Mouse (Mus musculus): Measurements from ENCODE around the gene Ocrl.

The Ocrl gene

GRCm38 (mm10) chrX:47912306-47912792 is at the start of gene Ocrl:
Gene Ocrl, plus strand, starts transcription at chrX:47912387.
- DNase-seq (ENCODE audit: low read depth, low spot score) = peak; percentile 36

DNA sequence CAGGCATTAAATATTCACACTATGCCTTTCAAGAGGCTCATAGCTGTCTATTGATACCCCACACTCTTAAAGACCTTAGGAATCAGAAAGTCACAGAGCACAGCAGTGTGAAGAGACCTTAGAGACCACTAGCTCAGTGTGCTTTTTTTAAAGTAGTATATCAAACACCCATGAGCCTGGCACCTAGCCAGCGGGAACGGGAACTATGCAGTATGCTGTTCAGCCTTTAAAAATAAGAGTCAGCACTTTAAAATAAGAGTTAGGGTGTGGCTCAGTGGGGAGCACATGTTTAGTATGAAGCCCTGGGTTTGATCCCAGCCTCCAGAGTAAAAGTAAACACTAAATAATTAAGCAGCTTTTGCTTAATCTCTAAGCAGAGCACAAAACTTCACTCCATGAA is 32.1 kb upstream of the Ocrl start:
- DNase-seq (ENCODE audit: low read depth, low spot score) = no peak

DNA sequence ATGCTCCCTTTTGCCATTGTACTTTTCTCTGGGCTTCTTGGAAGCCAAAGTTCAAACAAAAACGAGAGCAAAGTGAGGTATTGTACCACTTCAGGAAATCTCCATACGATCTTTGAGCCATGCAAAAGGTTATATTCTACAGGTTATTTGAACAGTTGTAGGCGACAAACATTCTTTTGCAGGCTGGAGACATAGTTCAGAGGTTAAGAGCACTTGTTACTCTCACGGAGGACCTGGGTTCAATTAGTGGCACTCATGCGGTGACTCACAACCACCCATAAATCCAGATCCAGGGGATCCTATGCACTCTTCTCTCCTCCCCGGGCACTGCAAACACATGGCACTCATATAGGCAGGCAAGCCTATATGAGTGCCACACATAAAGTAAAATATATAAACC is 29.4 kb upstream of the Ocrl start:
- DNase-seq (ENCODE audit: low read depth, low spot score) = no peak

DNA sequence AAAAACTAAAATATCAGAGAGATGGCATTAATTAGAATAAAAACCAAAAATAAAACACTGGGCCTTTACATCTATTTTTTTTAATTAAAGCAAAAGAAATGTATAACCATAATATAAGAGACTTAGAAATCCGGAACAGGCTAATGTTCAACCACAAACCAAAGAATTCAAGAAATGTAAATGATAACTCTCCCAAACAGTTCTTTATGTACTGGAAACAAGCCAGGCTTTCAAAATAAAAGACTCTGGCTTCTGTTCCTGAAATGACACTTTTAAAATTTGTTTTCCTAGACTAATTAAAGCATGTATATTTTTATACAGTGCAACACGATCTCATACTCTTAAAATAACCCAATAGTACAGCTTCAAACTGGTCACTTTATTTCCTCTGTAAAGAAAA is 24.8 kb upstream of the Ocrl start:
- no peak for DNase-seq (ENCODE audit: low read depth, low spot score)

- DNase-seq (ENCODE audit: low read depth, low spot score) = no peak
Measured at GRCm38 (mm10) chrX:47891243-47891906, 20.8 kb upstream of the Ocrl start.

DNA sequence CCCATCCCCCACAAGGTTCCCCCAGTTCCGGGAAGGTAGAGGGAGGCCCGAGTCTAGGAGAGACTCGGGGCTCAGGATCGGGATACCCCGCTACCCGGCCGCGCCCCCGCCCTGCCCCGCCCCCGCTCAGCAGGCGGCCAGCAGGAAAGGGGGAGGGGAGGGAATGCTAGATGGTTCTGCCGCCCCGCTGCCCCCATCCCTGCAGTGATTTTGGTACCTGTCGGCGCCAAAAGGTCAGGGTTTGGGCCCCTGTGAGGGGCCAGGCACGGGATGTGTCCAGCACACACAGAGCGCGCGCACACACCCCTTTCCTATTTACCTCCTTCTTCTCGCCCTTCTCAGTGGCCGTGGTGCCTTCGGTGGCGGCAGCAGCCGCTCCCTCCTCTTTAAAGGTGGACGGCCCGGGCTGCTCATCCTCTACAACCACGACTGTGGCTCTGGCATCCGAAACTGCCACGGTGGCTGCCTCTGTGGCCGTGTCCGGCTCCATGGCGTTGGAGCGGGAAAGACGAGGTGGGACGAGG is 20.2 kb upstream of the Ocrl start:
- no peak for DNase-seq (ENCODE audit: low read depth, low spot score)

- DNase-seq (ENCODE audit: low read depth, low spot score) = no peak
Measured at GRCm38 (mm10) chrX:47892431-47893024, 19.7 kb upstream of the Ocrl start, which contains the start of gene Smarca1. Gene Smarca1, minus strand, starts transcription at chrX:47892974.

DNA sequence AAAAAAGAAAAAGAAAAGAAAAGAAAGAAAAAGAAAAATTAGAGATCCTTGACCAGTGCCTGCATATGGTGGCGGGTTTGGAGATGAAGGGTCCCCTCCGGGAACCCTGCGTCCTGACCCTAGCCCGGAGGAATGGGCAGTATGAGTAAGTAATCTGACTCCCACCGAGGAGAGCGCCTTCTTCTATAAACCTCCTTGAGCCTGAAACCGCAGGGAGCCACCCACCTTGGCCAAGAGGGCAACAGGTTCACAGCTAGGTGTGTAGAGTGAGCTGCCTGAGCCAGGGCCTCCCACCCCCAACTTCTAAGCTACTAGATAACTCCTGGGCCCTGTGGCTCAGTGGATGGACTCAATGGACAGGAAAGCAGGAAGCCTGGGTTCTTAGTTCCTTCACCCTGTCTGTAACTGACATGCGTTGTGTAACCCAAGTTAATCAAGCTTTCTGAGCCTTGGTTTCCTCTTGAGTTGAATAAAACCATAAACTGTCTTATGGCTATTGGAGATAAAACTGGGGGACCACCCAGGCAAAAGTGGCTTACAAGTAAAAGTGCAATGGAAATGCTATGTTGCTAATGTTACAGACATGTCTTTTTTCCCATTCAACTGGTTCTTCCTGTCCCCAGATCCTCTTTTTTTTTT is 836 bp downstream of the Ocrl start:
- no peak for DNase-seq (ENCODE audit: low read depth, low spot score)

DNA sequence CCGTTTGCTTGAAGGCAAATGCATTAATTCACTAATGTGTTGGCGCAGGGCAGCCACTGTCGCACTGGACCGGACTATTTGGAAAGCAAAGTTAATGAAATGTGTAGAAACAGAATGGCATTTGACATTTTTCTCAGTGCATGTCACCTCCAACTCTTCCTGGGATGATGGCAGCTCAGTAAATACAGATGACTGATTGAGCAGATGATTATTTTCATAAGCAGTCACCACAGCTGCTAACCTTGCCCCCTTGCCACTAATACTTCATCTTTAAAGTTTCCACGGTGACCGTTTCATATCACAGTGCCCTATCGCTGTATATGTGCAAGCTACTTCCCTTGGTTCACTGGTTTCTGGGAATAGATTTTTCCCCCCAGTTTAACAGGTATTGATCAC is 1.4 kb downstream of the Ocrl start:
- no peak for DNase-seq (ENCODE audit: low read depth, low spot score)

GRCm38 (mm10) chrX:47916831-47917230 is 4.6 kb downstream of the Ocrl start:
- DNase-seq (ENCODE audit: low read depth, low spot score) = no peak

DNA sequence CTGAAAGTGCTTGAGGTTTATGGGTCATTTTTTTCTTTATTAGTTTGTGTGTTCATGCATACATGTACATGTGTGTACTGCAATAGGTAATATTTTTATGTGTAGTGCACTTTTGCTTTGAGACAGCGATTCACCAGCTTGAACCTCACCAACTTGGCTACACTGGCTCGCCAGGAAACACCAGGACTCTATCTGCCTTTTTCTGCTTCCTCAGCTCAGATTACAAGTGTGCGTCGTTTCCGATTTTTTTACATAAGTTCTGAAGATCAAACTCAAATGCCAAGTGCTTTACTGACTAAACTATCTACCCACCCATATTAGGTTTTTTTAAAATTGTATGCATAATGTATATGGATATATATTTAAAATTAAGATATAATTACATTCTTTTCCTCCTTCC is 8.4 kb downstream of the Ocrl start:
- no peak for DNase-seq (ENCODE audit: low read depth, low spot score)

DNA sequence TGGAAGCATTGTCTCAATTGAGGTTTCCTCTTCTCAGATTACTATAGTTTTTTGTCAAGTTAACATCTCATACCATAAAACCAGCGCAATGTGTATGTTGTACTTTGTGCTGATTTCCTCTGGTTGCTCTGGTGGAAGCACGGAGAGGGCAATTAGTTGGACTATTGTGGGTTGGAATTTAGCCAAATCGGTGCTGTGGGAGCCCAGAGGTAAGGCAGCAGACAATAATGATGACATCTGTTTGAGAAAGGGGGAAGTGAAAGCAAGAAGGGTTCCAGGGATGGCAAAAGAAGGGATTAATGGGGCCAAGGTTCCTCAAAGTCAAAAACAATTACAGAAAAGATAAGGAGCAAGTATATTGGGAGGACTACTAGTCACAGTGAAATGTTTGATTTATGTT is 15.8 kb downstream of the Ocrl start:
- no peak for DNase-seq (ENCODE audit: low read depth, low spot score)

GRCm38 (mm10) chrX:47930449-47930848 is 18.3 kb downstream of the Ocrl start:
- no peak for DNase-seq (ENCODE audit: low read depth, low spot score)

GRCm38 (mm10) chrX:47934352-47934751 is 22.2 kb downstream of the Ocrl start:
- no peak for DNase-seq (ENCODE audit: low read depth, low spot score)

GRCm38 (mm10) chrX:47936885-47937284 is 24.7 kb downstream of the Ocrl start:
- DNase-seq (ENCODE audit: low read depth, low spot score) = no peak

GRCm38 (mm10) chrX:47937740-47938139 is 25.6 kb downstream of the Ocrl start:
- DNase-seq (ENCODE audit: low read depth, low spot score) = no peak

DNA sequence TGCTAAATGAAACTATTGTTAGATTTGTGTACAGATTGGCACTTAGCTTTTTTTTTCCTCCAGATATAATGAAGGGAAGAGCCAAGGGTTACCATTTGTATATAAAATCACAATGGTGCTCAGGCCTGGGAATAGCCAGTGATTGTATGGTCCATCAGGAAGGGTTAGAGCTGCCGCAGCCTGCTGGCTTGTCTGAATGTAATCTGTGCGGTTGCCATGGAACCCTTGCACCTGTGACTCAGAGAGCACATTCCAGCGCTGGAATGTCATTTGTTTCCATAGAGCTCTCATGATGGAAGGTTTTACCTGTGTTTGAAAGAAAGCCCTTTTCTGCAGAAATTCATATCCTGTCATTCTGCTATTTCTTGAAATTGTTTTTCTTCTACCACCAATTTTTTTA is 37.5 kb downstream of the Ocrl start:
- no peak for DNase-seq (ENCODE audit: low read depth, low spot score)

GRCm38 (mm10) chrX:47962579-47962978 is 50.4 kb downstream of the Ocrl start:
- DNase-seq (ENCODE audit: low read depth, low spot score) = no peak

GRCm38 (mm10) chrX:47970371-47970770 is 58.2 kb downstream of the Ocrl start:
- no peak for DNase-seq (ENCODE audit: low read depth, low spot score)

DNA sequence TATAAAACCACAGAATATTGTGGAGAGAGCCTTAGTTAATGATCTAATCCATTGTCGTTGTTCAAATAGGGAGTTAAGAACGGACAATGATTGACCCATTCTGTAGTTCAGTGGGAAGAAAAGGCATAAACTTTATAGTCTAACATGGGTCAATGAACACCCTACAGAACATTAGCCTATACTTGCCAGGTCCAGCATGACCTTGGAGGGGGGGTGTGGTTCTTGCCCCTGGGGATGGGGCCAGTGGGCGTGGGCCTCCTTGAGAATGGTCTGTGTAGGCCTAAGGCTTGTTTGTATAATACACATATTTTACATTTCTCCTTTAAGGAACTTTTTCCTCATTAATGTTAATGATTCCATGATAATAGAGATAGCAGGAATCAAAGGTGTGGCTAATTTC is 58.7 kb downstream of the Ocrl start:
- DNase-seq (ENCODE audit: low read depth, low spot score) = no peak

GRCm38 (mm10) chrX:47971366-47972128 is 59.4 kb downstream of the Ocrl start:
- no peak for DNase-seq (ENCODE audit: low read depth, low spot score)

- no peak for DNase-seq (ENCODE audit: low read depth, low spot score)
Measured at GRCm38 (mm10) chrX:47976551-47976950, 64.4 kb downstream of the Ocrl start.
